Mouse (Mus musculus) heart, postnatal 14 days (tissue): ENCODE measurements around the gene Kansl1l. TPM values are rescaled to one million over a fixed set of nuclear protein-coding genes. Genes with fewer than 3 reads are reported as not detected.

Experiments
- total RNA-seq, 2 experiments: library from RNA; stranded (reverse); gene quantifications; 2 replicates each; pipeline ENCODE4 v1.2.3; 2021

Gene Kansl1l
- total RNA-seq, 2 experiments from 2014 or later, result 18.3 to 18.6 TPM

Other genes with a start within 250 kb of the Kansl1l start
- 10 to 100 TPM; 15.1 to 16.2 TPM for gene Rpe, start 116.7 kb downstream of the Kansl1l start, total RNA-seq
- 1,000 to 10,000 TPM; 1,175 to 1,217 TPM for gene Acadl, start 45.7 kb upstream of the Kansl1l start, total RNA-seq
- gene Myl1, start 127.8 kb upstream of the Kansl1l start, total RNA-seq, result 10 to 100 TPM; 25.3 to 35.9 TPM
- gene Lancl1, start 221.3 kb upstream of the Kansl1l start, total RNA-seq, result 10 to 100 TPM; 32.3 to 33.8 TPM